In genomic region chr9:47351036-47351435, GRCm38 (mm10) we compare ENCODE assay signal across 16 mouse cellular contexts.
DNase-seq lines count a peak whose midpoint lies in the region.
"Had no signal": no experiment of that assay in that cellular context is flagged by ENCODE, and none has a peak within 500 bp of the region (broad histone marks: within the 10 kb centered on the region; RNA-seq: fewer than 3 reads in every experiment).

No protein-coding gene starts in this region.

- intact Hi-C loops in left cerebral cortex, postnatal 4 days (cut with DNase I), result no loop called here

- peak; percentile 10 for DNase-seq in adrenal gland, adult 2 months
- no peak for DNase-seq in adrenal gland, adult 8-10 months
- peak; percentile 39 for DNase-seq in left cerebral cortex, postnatal 4 days
- no peak for DNase-seq in left cerebral cortex, adult 11 months (ENCODE audit: low spot score)
- peak; percentile 73 to 79 for DNase-seq in cerebellum, adult 18-20 months
- peak; percentile 71 to 80 for DNase-seq in cerebellum, postnatal 25 days
- no peak for DNase-seq in thymus, postnatal 14 days
- DNase-seq in testis, postnatal 14 days (ENCODE audit: low spot score), result no peak
- DNase-seq: gastrocnemius, postnatal 14 days; heart, adult 2 months; kidney, postnatal 14 days; liver; lung, adult 2 months; lung, postnatal 36 days; right cerebral cortex, adult 18-20 months; thymus, postnatal 25 days had no signal

Comparison
In these comparisons a context has a peak if more than half of its experiments do, and no peak if none do; other contexts are left out.
1. DNase-seq: peak in adrenal gland, adult 2 months (single experiment), left cerebral cortex, postnatal 4 days (single experiment), cerebellum, adult 18-20 months (2 of 2) and cerebellum, postnatal 25 days (2 of 2); none in adrenal gland, adult 8-10 months (single experiment), left cerebral cortex, adult 11 months (single experiment), thymus, postnatal 14 days (single experiment) and testis, postnatal 14 days (single experiment).